7 mouse cellular contexts compared by ENCODE assay signal in the genomic region with DNA sequence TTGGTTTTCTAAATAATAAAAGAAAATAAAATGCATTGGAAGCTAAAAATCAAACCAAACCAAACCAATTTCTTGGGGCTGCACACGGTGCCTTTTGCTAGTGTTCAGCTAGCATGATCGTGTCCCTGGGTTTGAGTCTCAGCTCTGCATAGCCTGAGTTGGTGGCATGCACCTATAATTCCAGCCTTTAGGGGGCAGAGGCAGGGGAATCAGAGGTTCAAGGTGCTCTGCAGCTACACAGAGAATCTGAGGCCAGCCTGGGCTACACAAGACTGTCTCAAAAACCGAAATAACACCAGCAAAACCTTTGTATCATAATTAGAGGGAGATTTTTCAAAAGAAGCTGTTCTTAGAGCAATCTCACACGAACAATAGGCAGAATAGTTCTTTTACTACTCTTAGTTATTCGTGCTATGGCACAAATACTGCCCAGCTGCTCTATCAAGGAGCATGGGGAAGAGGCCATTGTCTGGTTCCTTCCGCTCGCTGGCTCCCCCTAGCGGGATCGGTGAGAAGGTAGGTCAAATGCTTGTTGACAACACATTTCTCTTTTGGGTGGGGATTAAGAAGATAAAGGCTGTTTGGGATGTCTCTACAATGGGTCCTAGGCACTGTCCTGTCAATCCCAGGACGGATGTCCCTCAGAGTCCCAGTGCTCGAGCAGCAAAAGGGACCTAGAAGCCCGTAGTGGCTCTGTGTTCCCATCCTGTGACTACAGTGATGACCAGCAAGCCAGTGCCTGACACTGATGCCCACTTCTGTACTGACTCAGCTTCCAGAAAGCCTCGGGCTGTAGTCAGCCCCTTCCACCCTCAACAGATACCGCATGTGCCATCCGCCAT. TPM values are rescaled to one million over a fixed set of nuclear protein-coding genes. Genes with fewer than 3 reads are reported as not detected.
DNase-seq lines count a peak whose midpoint lies in the region; ATAC-seq and TF ChIP-seq lines count a peak whose summit lies in the region.

No protein-coding gene starts in this region.

- TF ChIP-seq EP300 in lung, postnatal 0 days (IDR thresholded peaks at IDR 0.05), result no peak

- in situ Hi-C loops in Patski (cut with MboI; ENCODE audit: low pct_unique_long_range_greater_than_20kb), result no loop called here

- no peak overlapping the region for H3K27ac ChIP-seq in lung, postnatal 0 days (ENCODE audit: low read length)

- TF ChIP-seq CTCF in Patski (IDR thresholded peaks at IDR 0.05), result peak; percentile 91
- peak; percentile 85 for TF ChIP-seq CTCF in lung, postnatal 0 days (IDR thresholded peaks at IDR 0.05)

- ATAC-seq in Patski, result no peak
- peak; percentile 55; the same call in 1 of the 2 replicates for ATAC-seq in lung, postnatal 0 days

- DNase-seq in CD8-positive naive resting alpha-beta T cell, adult 2 months (ENCODE audit: low read depth in 2 of 2, low spot score in 2 of 2), result peak; percentile 70 to 85
- no peak for DNase-seq in Patski (ENCODE audit: low read depth, low spot score)
- DNase-seq in cerebellum, adult 9-10 months, result peak; percentile 77
- DNase-seq in gastrocnemius, postnatal 25 days, result peak; percentile 29
- peak; percentile 85 for DNase-seq in kidney, postnatal 10 days
- DNase-seq in lung, postnatal 0 days (ENCODE audit: low spot score), result peak; percentile 84
- peak; percentile 69 for DNase-seq in spleen, adult 12 weeks (ENCODE audit: low spot score)

- CTCF ChIA-PET in Patski (lab: Charles Lee), result interaction anchor here (0.8 to 4.6 kb wide), 9 partner anchors 9 to 108 kb away, joined by 3 to 19 read pairs (median 10); no protein-coding TSS in a partner anchor

- no peak overlapping the region for H3K9ac ChIP-seq in lung, postnatal 0 days (replicated peaks; ENCODE audit: low read depth)

- peaks cover 27% of the 10 kb centered on the region for H3K36me3 ChIP-seq in lung, postnatal 0 days (ENCODE audit: insufficient read depth, low read length)

- WGBS in lung, postnatal 0 days, result 59% methylated on average over 15 of the region's 15 CpGs

- no peaks in the 10 kb centered on the region for H3K4me1 ChIP-seq in lung, postnatal 0 days (ENCODE audit: insufficient read depth, low read depth, low read length)

- H3K9me3 ChIP-seq in lung, postnatal 0 days (ENCODE audit: low read length), result no peaks in the 10 kb centered on the region

- no peak overlapping the region for H3K4me2 ChIP-seq in lung, postnatal 0 days (replicated peaks; ENCODE audit: low read depth, low read length)

- POLR2A ChIA-PET in Patski (lab: Charles Lee), result interaction anchor here (1.0 kb wide), 1 partner anchor 16 kb away, joined by 4 read pairs; no protein-coding TSS in a partner anchor

- H3K4me3 ChIP-seq in lung, postnatal 0 days (ENCODE audit: low read depth, low read length), result no peak overlapping the region

- H3K27me3 ChIP-seq in Patski, result no peaks in the 10 kb centered on the region
- H3K27me3 ChIP-seq in lung, postnatal 0 days (replicated peaks; ENCODE audit: insufficient read depth, low read length), result no peaks in the 10 kb centered on the region

RNA-seq across cellular contexts. Expression of a gene that starts 20.9 kb away (rescaled TPM):
- polyA plus RNA-seq in Patski (2021), result 76.5 TPM
- total RNA-seq in gastrocnemius, postnatal 25 days (2021), result 100 to 1,000 TPM; 131 to 158 TPM
- 2.1 TPM in 2 replicates for polyA plus RNA-seq in lung, postnatal 0 days (2015; fragmentation: Nextera tagmentation; extraction: Ambion mirVana)

RNA-seq across cellular contexts. Expression of a gene that starts 56.1 kb away (rescaled TPM):
- 20.6 TPM for polyA plus RNA-seq in Patski (2021)
- 1 to 10 TPM; 7.3 to 8.3 TPM for total RNA-seq in gastrocnemius, postnatal 25 days (2021)
- polyA plus RNA-seq in lung, postnatal 0 days (2015; fragmentation: Nextera tagmentation; extraction: Ambion mirVana), result 24.9 and 26.2 TPM in 2 replicates

Comparison
In these comparisons a context has a peak if more than half of its experiments do, and no peak if none do; other contexts are left out.
1. RNA of a gene that starts 20.9 kb away (polyA plus RNA-seq): 76.5 TPM in Patski (single experiment); 2.1 TPM in lung, postnatal 0 days; every median in the first group is over 10 times any median in the second.